Mouse (Mus musculus) intestine, embryonic 16.5 days (tissue): ENCODE results near the gene Dnajc13. TPM values are rescaled to one million over a fixed set of nuclear protein-coding genes. Genes with fewer than 3 reads are reported as not detected.

Experiments
- ATAC-seq: fragments of 200-750 bp; cut with Nextera tagmentation; 2 replicates; pipeline ENCODE4 v1.8.0; 2017; ENCODE audit warnings: moderate TSS enrichment, moderate library complexity
- H3K27ac ChIP-seq: fragments of 300-500 bp; sonication (generic); 2 replicates; pipeline ENCODE4 v1.5.1; 2014; ENCODE audit warnings: mild to moderate bottlenecking, low read length
- H3K27me3 ChIP-seq: fragments of 300-500 bp; sonication (generic); replicated peaks from 2 replicates; pipeline ENCODE4 v1.6.1; 2014; ENCODE audit warnings: low read length, control low read depth, mixed read lengths; ENCODE audit not compliant: control insufficient read depth, insufficient read depth
- H3K36me3 ChIP-seq: fragments of 300-500 bp; sonication (generic); 2 replicates; pipeline ENCODE4 v1.6.1; 2014; ENCODE audit warnings: low read length, control low read depth; ENCODE audit not compliant: control insufficient read depth, insufficient read depth
- H3K4me1 ChIP-seq: fragments of 300-500 bp; sonication (generic); 2 replicates; pipeline ENCODE4 v1.6.1; 2014; ENCODE audit warnings: low read length, control low read depth, mixed read lengths; ENCODE audit not compliant: control insufficient read depth, insufficient read depth
- H3K4me2 ChIP-seq: fragments of 300-500 bp; sonication (generic); 2 replicates; pipeline ENCODE4 v1.6.1; 2014; ENCODE audit warnings: low read depth, low read length, control low read depth
- H3K4me3 ChIP-seq: fragments of 300-500 bp; sonication (generic); 2 replicates; pipeline ENCODE4 v1.5.1; 2014; ENCODE audit warnings: mild to moderate bottlenecking, low read length
- H3K9ac ChIP-seq: fragments of 300-500 bp; sonication (generic); 2 replicates; pipeline ENCODE4 v1.6.1; 2014; ENCODE audit warnings: low read depth, low read length
- H3K9me3 ChIP-seq: fragments of 300-500 bp; sonication (generic); 2 replicates; pipeline ENCODE4 v1.6.1; 2016; ENCODE audit warnings: low read length, control low read depth; ENCODE audit not compliant: control insufficient read depth
- WGBS: fragments of 180-500 bp; shearing (Covaris S2); extraction: QIAGEN DNeasy Blood & Tissue Kit; methylation state at CpG from one replicate; pipeline ENCODE4 v1.1.7; 2014; 5-methylcytosine and 5-hydroxymethylcytosine counted together
- polyA plus RNA-seq: library from polyadenylated mRNA; unstranded; fragments of >200 nt; fragmentation: Nextera tagmentation; extraction: Ambion mirVana; gene quantifications from 2 replicates; pipeline ENCODE4 v1.2.1, GENCODE M21; 2015

Gene Dnajc13
- polyA plus RNA-seq, 1 experiment from 2014 or later = 21.5 TPM

- ATAC-seq = no peak
- Histone ChIP-seq H3K27me3 (no peaks in the 10 kb centered on the region), H3K4me3 (no peak overlapping the region), H3K36me3 (no peaks in the 10 kb centered on the region), H3K27ac (no peak overlapping the region), H3K9ac (no peak overlapping the region), H3K9me3 (no peaks in the 10 kb centered on the region), H3K4me2 (no peak overlapping the region), H3K4me1 (no peaks in the 10 kb centered on the region)
- WGBS = 72% methylated on average over 5 of the region's 5 CpGs
Observed at GRCm38 (mm10) chr9:104123101-104123500, 139.6 kb downstream of the Dnajc13 start.

GRCm38 (mm10) chr9:104109151-104109550 is 153.6 kb downstream of the Dnajc13 start:
- WGBS = 93% methylated on average over 5 of the region's 5 CpGs
- no peak overlapping the region for H3K9ac ChIP-seq
- no peaks in the 10 kb centered on the region for H3K27me3 ChIP-seq
- no peak overlapping the region for H3K27ac ChIP-seq
- H3K9me3 ChIP-seq = no peaks in the 10 kb centered on the region
- no peaks in the 10 kb centered on the region for H3K4me1 ChIP-seq
- ATAC-seq = no peak
- H3K4me2 ChIP-seq = no peak overlapping the region
- H3K36me3 ChIP-seq = no peaks in the 10 kb centered on the region
- no peak overlapping the region for H3K4me3 ChIP-seq

DNA sequence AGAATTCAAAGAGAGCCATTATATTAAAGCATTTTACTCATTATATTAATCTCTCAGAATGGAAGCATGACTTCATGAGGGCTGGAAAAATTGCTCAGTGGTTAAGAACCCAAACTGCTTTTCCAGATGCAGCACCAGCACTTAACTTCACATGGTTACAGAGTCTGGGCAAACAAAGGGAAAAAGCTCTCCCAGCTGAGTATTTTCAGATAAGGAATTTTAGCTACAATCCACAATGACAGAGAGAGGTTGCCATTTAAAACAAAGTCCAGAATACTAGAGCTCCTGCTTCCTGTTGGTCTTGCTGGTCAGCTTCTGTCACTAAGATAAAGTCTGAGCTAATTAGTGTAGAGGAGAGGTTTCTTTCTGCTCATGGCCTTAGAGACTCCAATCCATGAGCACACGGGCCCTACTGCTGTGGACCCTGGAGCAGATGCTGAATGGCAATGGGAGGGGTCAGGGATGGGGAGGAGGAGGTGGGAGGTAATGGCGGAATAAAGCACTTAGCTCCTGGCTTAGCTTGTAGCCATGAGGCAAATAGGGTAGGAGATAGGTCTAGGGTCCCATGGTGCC is 154.1 kb downstream of the Dnajc13 start:
- ATAC-seq = no peak
- no peak overlapping the region for H3K4me3 ChIP-seq
- WGBS = 60% methylated on average over 2 of the region's 2 CpGs
- H3K4me2 ChIP-seq = no peak overlapping the region
- no peak overlapping the region for H3K27ac ChIP-seq
- no peaks in the 10 kb centered on the region for H3K9me3 ChIP-seq
- H3K4me1 ChIP-seq = no peaks in the 10 kb centered on the region
- H3K9ac ChIP-seq = no peak overlapping the region
- no peaks in the 10 kb centered on the region for H3K36me3 ChIP-seq
- no peaks in the 10 kb centered on the region for H3K27me3 ChIP-seq

DNA sequence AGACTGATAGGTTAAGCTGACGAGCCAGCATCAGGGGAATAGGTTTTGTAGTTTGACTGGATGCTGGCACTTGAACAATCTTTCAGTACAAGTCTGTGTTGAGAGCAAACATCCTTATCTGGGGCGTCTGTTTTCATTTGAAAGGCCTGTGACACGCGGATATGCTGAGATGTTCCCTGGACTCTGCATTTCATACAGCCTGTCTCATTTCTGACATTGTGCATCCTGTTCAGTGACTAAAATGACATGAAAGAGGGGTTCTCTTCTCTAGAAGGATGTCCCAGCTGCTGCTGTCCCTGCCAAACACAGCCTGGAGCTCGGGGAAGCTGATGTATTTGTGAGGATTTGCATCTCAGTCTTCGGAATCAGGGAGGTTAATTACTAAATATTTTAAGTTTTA is 155.2 kb downstream of the Dnajc13 start:
- H3K27ac ChIP-seq = no peak overlapping the region
- H3K9ac ChIP-seq = no peak overlapping the region
- no peak for ATAC-seq
- no peak overlapping the region for H3K4me2 ChIP-seq
- H3K36me3 ChIP-seq = no peaks in the 10 kb centered on the region
- H3K4me1 ChIP-seq = no peaks in the 10 kb centered on the region
- no peaks in the 10 kb centered on the region for H3K9me3 ChIP-seq
- H3K4me3 ChIP-seq = no peak overlapping the region
- WGBS = 53% methylated on average over 6 of the region's 6 CpGs
- H3K27me3 ChIP-seq = no peaks in the 10 kb centered on the region

- H3K4me3 ChIP-seq = no peak overlapping the region
- H3K4me2 ChIP-seq = no peak overlapping the region
- H3K27me3 ChIP-seq = no peaks in the 10 kb centered on the region
- H3K36me3 ChIP-seq = no peaks in the 10 kb centered on the region
- H3K9ac ChIP-seq = no peak overlapping the region
- H3K27ac ChIP-seq = no peak overlapping the region
- WGBS = 76% methylated on average over 9 of the region's 9 CpGs
- ATAC-seq = no peak
- H3K9me3 ChIP-seq = no peaks in the 10 kb centered on the region
- H3K4me1 ChIP-seq = no peaks in the 10 kb centered on the region
Observed at GRCm38 (mm10) chr9:104106930-104107329, 155.8 kb downstream of the Dnajc13 start.

GRCm38 (mm10) chr9:104104986-104105385 is 157.7 kb downstream of the Dnajc13 start:
- Histone ChIP-seq H3K27me3 (no peaks in the 10 kb centered on the region), H3K27ac (no peak overlapping the region), H3K9ac (no peak overlapping the region), H3K4me3 (no peak overlapping the region), H3K4me2 (no peak overlapping the region), H3K36me3 (no peaks in the 10 kb centered on the region), H3K4me1 (no peaks in the 10 kb centered on the region), H3K9me3 (no peaks in the 10 kb centered on the region)
- ATAC-seq = no peak
- 87% methylated on average over 2 of the region's 2 CpGs for WGBS

DNA sequence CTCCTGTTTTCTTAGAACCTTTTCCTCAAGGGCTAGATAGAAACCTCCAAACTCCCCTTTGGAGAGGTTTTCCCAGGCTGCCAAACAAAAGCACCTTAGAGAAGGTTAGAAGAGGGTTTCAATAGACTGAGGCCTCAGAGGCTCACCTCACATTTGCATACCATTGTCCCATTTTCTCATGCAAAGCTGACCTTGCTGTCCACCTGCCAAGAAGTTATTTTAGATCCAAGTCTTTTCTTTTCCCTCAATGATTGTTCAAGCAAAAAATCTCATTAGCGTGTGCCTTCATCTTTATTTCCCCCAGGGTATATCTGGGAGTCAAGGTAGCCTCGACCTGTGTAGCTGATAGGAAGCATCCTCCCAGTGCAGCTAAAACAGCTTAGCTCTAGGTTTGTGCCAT is 159.8 kb downstream of the Dnajc13 start:
- Histone ChIP-seq H3K9me3 (no peaks in the 10 kb centered on the region), H3K4me2 (no peak overlapping the region), H3K4me3 (no peak overlapping the region), H3K4me1 (no peaks in the 10 kb centered on the region), H3K27ac (no peak overlapping the region), H3K27me3 (no peaks in the 10 kb centered on the region), H3K9ac (no peak overlapping the region), H3K36me3 (no peaks in the 10 kb centered on the region)
- ATAC-seq = no peak
- 50% methylated on average over 2 of the region's 2 CpGs for WGBS

- Histone ChIP-seq H3K4me2 (no peak overlapping the region), H3K4me1 (no peaks in the 10 kb centered on the region), H3K36me3 (no peaks in the 10 kb centered on the region), H3K9ac (no peak overlapping the region), H3K27ac (no peak overlapping the region), H3K4me3 (no peak overlapping the region), H3K9me3 (no peaks in the 10 kb centered on the region), H3K27me3 (no peaks in the 10 kb centered on the region)
- 45% methylated on average over 6 of the region's 6 CpGs for WGBS
- ATAC-seq = peak; percentile 28; the same call in 1 of the 2 replicates
Observed at GRCm38 (mm10) chr9:104102301-104102700, 160.4 kb downstream of the Dnajc13 start.

- Histone ChIP-seq H3K9ac (no peak overlapping the region), H3K4me3 (no peak overlapping the region), H3K27me3 (no peaks in the 10 kb centered on the region), H3K4me2 (no peak overlapping the region), H3K27ac (no peak overlapping the region), H3K9me3 (no peaks in the 10 kb centered on the region), H3K36me3 (no peaks in the 10 kb centered on the region), H3K4me1 (no peaks in the 10 kb centered on the region)
- ATAC-seq = no peak
- 47% methylated on average over 3 of the region's 3 CpGs for WGBS
Observed at GRCm38 (mm10) chr9:104101458-104101857, 161.3 kb downstream of the Dnajc13 start.
